8 mouse cellular contexts compared by ENCODE assay signal in genomic region chr4:140960781-140961466, GRCm38 (mm10). TPM values are rescaled to one million over a fixed set of nuclear protein-coding genes. Genes with fewer than 3 reads are reported as not detected.
DNase-seq lines count a peak whose midpoint lies in the region; ATAC-seq lines count a peak whose summit lies in the region.

Gene Sdhb, plus strand, starts transcription at chr4:140961203.

- peak; percentile 99 for DNase-seq in adrenal gland, adult (ENCODE audit: inconsistent age in 2 of 2, low spot score in 1 of 2)
- peak; percentile 99 for DNase-seq in embryo, embryonic 10.5 days (ENCODE audit: low spot score)
- DNase-seq in gastrocnemius, postnatal 14 days = peak; percentile 98
- peak; percentile 97 to 98 for DNase-seq in left cerebral cortex, postnatal 10 days (ENCODE audit: extremely low spot score in 1 of 2, low spot score in 2 of 2)
- DNase-seq in right cerebral cortex, postnatal 25 days = peak; percentile 96
- DNase-seq in urinary bladder, postnatal 4 days (ENCODE audit: low spot score in 2 of 2) = peak; percentile 95 to 96

- intact Hi-C loops in gastrocnemius, postnatal 14 days (cut with DNase I; ENCODE audit: low total_unique reads) = no loop called here
- intact Hi-C loops in left cerebral cortex, postnatal 10 days (cut with DNase I) = no loop called here

- peak; percentile 88 for ATAC-seq in inflammation-experienced regulatory T-cells, adult 6 months
- ATAC-seq in megakaryocyte-erythroid progenitor cell, adult 5-6 weeks (replicated peaks; ENCODE audit: low FRiP score, low TSS enrichment, poor library complexity, severe bottlenecking) = peak; percentile 91

RNA-seq across cellular contexts. Expression of gene Sdhb, which starts in this region (rescaled TPM):
- 100 to 1,000 TPM; 480 to 609 TPM for total RNA-seq in gastrocnemius, postnatal 14 days (2021)
- 100 to 1,000 TPM; 275 to 381 (median 276) TPM for polyA plus RNA-seq in inflammation-experienced regulatory T-cells, adult 6 months (2017; shearing (Covaris generic))
- 100 to 1,000 TPM; 197 to 203 TPM for total RNA-seq in left cerebral cortex, postnatal 10 days (2021)
- 154 and 177 TPM in 2 replicates for total RNA-seq in megakaryocyte-erythroid progenitor cell, adult 5-6 weeks (2014; fragmentation: Nextera tagmentation)
- total RNA-seq in megakaryocyte-erythroid progenitor cell, adult 5-6 weeks (2017) = 99.5 and 128 TPM in 2 replicates

Comparison
In these comparisons a context has a peak if more than half of its experiments do, and no peak if none do; other contexts are left out.
1. Peak in every context shown above with its lines: DNase-seq and ATAC-seq.